Mouse (Mus musculus): ENCODE data around the gene 1700102P08Rik. TPM values are rescaled to one million over a fixed set of nuclear protein-coding genes. Genes with fewer than 3 reads are reported as not detected.
A peak's percentile ranks its signal among the peaks of the same experiment; 100 is the strongest.

Gene 1700102P08Rik
- total and polyA plus RNA-seq, 2 experiments from 2014 or later, result not detected

GRCm38 (mm10) chr9:108449860-108450259 lies 57.3 kb downstream of the 1700102P08Rik start:
- H3K9ac ChIP-seq (replicated peaks; ENCODE audit: low read depth, low read length), result peak overlapping the region; percentile 37
- H3K36me3 ChIP-seq (replicated peaks; ENCODE audit: control insufficient read depth, insufficient read depth, low read length), result peaks cover 12% of the 10 kb centered on the region
- no peak overlapping the region for H3K4me3 ChIP-seq (ENCODE audit: low read depth, low read length)
- H3K9me3 ChIP-seq (replicated peaks; ENCODE audit: control insufficient read depth, low read length), result no peaks in the 10 kb centered on the region
- no peak for TF ChIP-seq CTCF (IDR thresholded peaks at IDR 0.05; ENCODE audit: low read depth)
- peaks cover 29% of the 10 kb centered on the region for H3K4me1 ChIP-seq (ENCODE audit: control insufficient read depth, insufficient read depth)
- no peaks in the 10 kb centered on the region for H3K27me3 ChIP-seq (ENCODE audit: control insufficient read depth, insufficient read depth, low read length)
- 35% methylated on average over 4 of the region's 4 CpGs for WGBS
- ATAC-seq (ENCODE audit: insufficient read depth, low read depth), result peak; percentile 39
- peak; percentile 71 for DNase-seq (ENCODE audit: low spot score)
- peak overlapping the region; percentile 93 for H3K27ac ChIP-seq (ENCODE audit: low read depth)
- H3K4me2 ChIP-seq (ENCODE audit: low read depth, low read length), result peak overlapping the region; percentile 42

DNA sequence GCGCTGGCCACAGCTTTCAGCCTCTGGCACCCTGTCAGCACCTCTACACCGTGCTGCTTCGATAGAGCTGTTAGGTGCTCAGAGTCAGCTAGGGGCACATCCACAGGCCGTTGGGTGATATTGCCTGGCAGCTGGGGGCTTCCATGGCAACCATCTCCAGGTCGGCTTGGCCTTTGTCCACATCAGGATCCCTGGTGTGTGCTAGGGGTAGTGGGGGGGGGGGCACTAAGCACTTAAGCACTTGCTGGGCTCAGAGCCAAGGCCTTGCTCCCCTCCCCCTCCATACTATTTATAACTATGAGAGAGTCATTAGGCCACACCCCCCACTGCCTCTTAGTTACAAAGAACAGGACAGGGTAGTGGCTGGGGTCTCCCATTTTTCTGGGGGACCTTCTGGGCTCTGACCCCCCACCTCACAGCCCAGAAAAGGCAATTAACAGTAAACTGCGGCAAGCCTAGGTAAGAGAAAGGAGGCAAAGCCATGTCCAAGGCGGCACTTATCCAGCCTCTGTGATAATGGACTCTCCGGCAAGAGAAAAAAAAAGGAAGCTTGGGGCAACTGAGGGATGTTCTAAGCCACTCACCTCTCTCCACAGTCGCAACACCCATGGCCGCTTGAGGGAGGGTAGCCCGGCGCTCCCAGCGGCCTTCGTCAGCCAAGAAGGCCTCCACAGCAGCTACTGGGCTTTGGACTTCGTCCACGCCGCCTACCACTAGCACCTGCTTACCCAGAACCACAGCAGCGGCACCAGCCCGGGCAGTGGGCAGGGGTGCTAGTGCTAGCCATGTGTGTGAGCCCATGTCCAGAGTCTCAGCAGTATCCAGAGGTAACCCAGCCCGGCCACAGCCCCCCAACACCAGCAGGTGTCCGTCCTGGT lies 57.9 kb downstream of the 1700102P08Rik start:
- H3K27me3 ChIP-seq (ENCODE audit: control insufficient read depth, insufficient read depth, low read length), result no peaks in the 10 kb centered on the region
- H3K4me3 ChIP-seq (ENCODE audit: low read depth, low read length), result peak overlapping the region; percentile 65
- peak overlapping the region; percentile 24 for H3K9ac ChIP-seq (replicated peaks; ENCODE audit: low read depth, low read length)
- peaks cover 12% of the 10 kb centered on the region for H3K36me3 ChIP-seq (replicated peaks; ENCODE audit: control insufficient read depth, insufficient read depth, low read length)
- peak; percentile 83 for ATAC-seq (ENCODE audit: insufficient read depth, low read depth)
- DNase-seq (ENCODE audit: low spot score), result peak; percentile 89
- H3K27ac ChIP-seq (ENCODE audit: low read depth), result peak overlapping the region; percentile 93
- no peaks in the 10 kb centered on the region for H3K9me3 ChIP-seq (replicated peaks; ENCODE audit: control insufficient read depth, low read length)
- peak overlapping the region; percentile 98 for H3K4me2 ChIP-seq (ENCODE audit: low read depth, low read length)
- peaks cover 26% of the 10 kb centered on the region for H3K4me1 ChIP-seq (ENCODE audit: control insufficient read depth, insufficient read depth)
- 33% methylated on average over 21 of the region's 21 CpGs for WGBS
- peak; percentile 81 for TF ChIP-seq EP300 (IDR thresholded peaks at IDR 0.05; ENCODE audit: low read depth)
- TF ChIP-seq CTCF (IDR thresholded peaks at IDR 0.05; ENCODE audit: low read depth), result 0 out of 2 replicates have a peak, but pooled peaks have one; percentile 11

GRCm38 (mm10) chr9:108451170-108451493 lies 58.5 kb downstream of the 1700102P08Rik start:
- Histone ChIP-seq H3K4me3 (ENCODE audit: low read depth, low read length) (peak overlapping the region; percentile 65; the same call in 1 of the 2 replicates), H3K27me3 (ENCODE audit: control insufficient read depth, insufficient read depth, low read length) (no peaks in the 10 kb centered on the region), H3K36me3 (replicated peaks; ENCODE audit: control insufficient read depth, insufficient read depth, low read length) (peaks cover 12% of the 10 kb centered on the region), H3K4me2 (ENCODE audit: low read depth, low read length) (peak overlapping the region; percentile 98), H3K27ac (ENCODE audit: low read depth) (peak overlapping the region; percentile 93), H3K4me1 (ENCODE audit: control insufficient read depth, insufficient read depth) (peaks cover 24% of the 10 kb centered on the region), H3K9me3 (replicated peaks; ENCODE audit: control insufficient read depth, low read length) (no peaks in the 10 kb centered on the region), H3K9ac (replicated peaks; ENCODE audit: low read depth, low read length) (peak overlapping the region; percentile 24)
- DNase-seq (ENCODE audit: low spot score) (no peak), ATAC-seq (ENCODE audit: insufficient read depth, low read depth) (no peak)
- 38% methylated on average over 6 of the region's 6 CpGs for WGBS
- TF ChIP-seq CTCF (IDR thresholded peaks at IDR 0.05; ENCODE audit: low read depth), result no peak
- TF ChIP-seq EP300 (IDR thresholded peaks at IDR 0.05; ENCODE audit: low read depth), result no peak

- DNase-seq (ENCODE audit: low spot score) (no peak), ATAC-seq (ENCODE audit: insufficient read depth, low read depth) (no peak)
- 39% methylated on average over 6 of the region's 6 CpGs for WGBS
- TF ChIP-seq EP300 (IDR thresholded peaks at IDR 0.05; ENCODE audit: low read depth) (no peak), CTCF (IDR thresholded peaks at IDR 0.05; ENCODE audit: low read depth) (no peak)
- peak overlapping the region; percentile 65 for H3K4me3 ChIP-seq (ENCODE audit: low read depth, low read length)
- no peaks in the 10 kb centered on the region for H3K27me3 ChIP-seq (ENCODE audit: control insufficient read depth, insufficient read depth, low read length)
- peaks cover 12% of the 10 kb centered on the region for H3K36me3 ChIP-seq (replicated peaks; ENCODE audit: control insufficient read depth, insufficient read depth, low read length)
- peaks cover 24% of the 10 kb centered on the region for H3K4me1 ChIP-seq (ENCODE audit: control insufficient read depth, insufficient read depth)
- peak overlapping the region; percentile 67 for H3K9ac ChIP-seq (replicated peaks; ENCODE audit: low read depth, low read length)
- peak overlapping the region; percentile 93 for H3K27ac ChIP-seq (ENCODE audit: low read depth)
- peak overlapping the region; percentile 98 for H3K4me2 ChIP-seq (ENCODE audit: low read depth, low read length)
- H3K9me3 ChIP-seq (replicated peaks; ENCODE audit: control insufficient read depth, low read length), result no peaks in the 10 kb centered on the region
Observed at GRCm38 (mm10) chr9:108451519-108452160, 59.0 kb downstream of the 1700102P08Rik start.

DNA sequence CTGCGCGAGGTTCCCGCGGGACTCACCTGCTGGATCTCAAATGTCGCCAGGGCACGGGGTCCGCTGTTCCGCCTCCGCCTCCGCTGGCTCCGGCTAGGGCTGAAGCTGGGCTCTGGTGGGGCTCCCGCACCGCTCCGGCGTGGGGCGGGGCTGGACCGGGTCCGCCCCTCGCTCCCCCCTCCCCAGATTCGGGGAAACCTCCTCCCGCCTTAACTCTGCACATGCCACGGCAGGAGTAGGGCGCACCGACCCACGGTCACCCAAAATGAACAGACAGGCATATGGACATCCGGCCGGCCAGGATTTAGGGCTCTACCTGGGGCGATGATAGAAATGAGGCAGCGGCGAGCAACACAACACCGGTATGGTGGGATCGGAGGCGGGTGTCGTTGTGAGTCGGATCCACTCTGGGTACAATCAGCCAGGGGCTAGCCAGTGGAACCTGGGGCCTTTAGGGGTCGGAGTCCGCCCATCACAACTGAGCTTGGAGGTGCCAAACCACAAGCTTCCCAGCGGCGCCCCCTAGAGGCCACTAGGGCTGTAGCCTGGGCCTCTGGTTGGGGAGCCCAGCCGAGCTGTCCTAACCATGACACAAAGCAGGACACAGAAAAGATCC lies 59.8 kb downstream of the 1700102P08Rik start:
- H3K27me3 ChIP-seq (ENCODE audit: control insufficient read depth, insufficient read depth, low read length), result no peaks in the 10 kb centered on the region
- DNase-seq (ENCODE audit: low spot score) (peak; percentile 86), ATAC-seq (ENCODE audit: insufficient read depth, low read depth) (peak; percentile 76)
- H3K9me3 ChIP-seq (replicated peaks; ENCODE audit: control insufficient read depth, low read length), result no peaks in the 10 kb centered on the region
- H3K4me3 ChIP-seq (ENCODE audit: low read depth, low read length), result peak overlapping the region; percentile 65
- H3K4me1 ChIP-seq (ENCODE audit: control insufficient read depth, insufficient read depth), result peaks cover 24% of the 10 kb centered on the region
- H3K4me2 ChIP-seq (ENCODE audit: low read depth, low read length), result peak overlapping the region; percentile 98
- peak overlapping the region; percentile 93 for H3K27ac ChIP-seq (ENCODE audit: low read depth)
- H3K36me3 ChIP-seq (replicated peaks; ENCODE audit: control insufficient read depth, insufficient read depth, low read length), result peaks cover 11% of the 10 kb centered on the region
- peak overlapping the region; percentile 67 for H3K9ac ChIP-seq (replicated peaks; ENCODE audit: low read depth, low read length)
- peak; percentile 89 for TF ChIP-seq CTCF (IDR thresholded peaks at IDR 0.05; ENCODE audit: low read depth)
- TF ChIP-seq EP300 (IDR thresholded peaks at IDR 0.05; ENCODE audit: low read depth), result 0 out of 2 replicates have a peak, but pooled peaks have one; percentile 30
- WGBS, result under 1% methylated on average over 40 of the region's 40 CpGs

All from heart, postnatal 0 days (tissue).